Mouse (Mus musculus) embryo, embryonic 9.5 days (tissue): Measurements from ENCODE around the gene AU015836.
"Not testable (repeated sequence)": the region's sequence is repeated elsewhere in the genome, so short reads cannot be mapped to it uniquely, and the experiment has no call there.

ENCODE experiments used
- DNase-seq: peaks from one replicate; pipeline ENCODE4 v3.0.0-alpha.2; 2017; ENCODE audit errors: extremely low spot score

The AU015836 gene

GRCm38 (mm10) chrX:93968444-93968843 is at the start of gene AU015836:
Gene AU015836 (plus strand): TSS chrX:93968659.
- no peak for DNase-seq

DNA sequence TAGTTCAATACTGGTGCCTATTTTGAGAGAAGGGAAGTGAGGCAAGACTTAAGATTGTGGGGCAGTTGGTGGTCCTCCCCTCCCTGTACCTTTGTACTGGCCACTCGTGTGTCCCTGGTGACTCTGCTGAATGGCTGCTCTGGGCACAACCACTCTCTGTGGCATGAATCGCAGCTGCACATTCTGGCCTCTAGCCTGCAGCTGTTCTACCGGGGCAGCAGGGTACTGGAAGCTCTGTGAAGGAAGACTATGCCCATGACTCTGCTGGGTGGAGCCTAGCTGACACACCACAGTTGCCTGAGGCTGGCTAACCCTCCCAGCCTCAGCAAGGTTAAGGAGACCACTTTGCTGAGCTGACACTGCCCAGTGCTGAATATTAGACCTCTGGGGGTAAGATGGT is 49.4 kb upstream of the AU015836 start:
- DNase-seq = no peak

- no peak for DNase-seq
These were observed 40.1 kb upstream of the AU015836 start for GRCm38 (mm10) chrX:93928379-93928778.

DNA sequence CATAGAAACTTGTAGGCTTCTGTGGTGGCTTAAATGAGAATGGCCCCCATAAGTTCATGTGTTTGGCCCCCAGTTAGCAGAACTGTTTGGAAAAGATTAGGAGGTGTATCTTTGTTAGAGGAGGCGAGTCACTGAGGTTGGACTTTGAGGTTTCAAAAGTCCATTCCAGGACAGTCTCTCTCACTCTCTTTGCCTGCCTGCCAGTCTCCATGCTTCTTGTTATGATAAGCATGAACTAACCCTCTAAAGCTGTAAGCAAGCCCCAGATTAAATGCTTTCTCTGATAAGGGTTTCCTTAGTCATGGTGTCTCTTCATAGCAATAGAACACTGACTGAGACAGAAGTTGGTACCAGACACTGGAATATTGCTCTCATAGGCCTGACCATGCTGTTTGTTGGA is 39.7 kb upstream of the AU015836 start:
- no peak for DNase-seq

DNA sequence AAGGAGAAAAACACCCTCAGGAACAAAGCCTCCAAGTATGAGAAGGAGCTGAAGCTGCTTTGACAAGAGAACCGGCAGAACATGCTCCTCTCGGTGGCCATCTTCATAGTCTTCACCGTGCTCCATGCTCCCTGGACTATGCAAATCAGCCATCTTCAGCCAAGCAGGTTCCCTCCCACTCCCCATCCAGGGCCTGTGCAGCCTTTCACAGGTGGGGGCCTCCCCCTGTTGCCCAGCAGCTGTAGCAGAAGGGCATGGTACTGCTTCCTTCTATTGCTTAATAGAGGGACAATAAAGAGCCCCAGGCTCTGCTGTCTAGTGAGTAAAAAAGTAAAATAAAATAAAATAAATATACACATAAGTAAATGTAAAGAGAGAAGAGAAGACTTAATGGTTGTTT is 36.8 kb upstream of the AU015836 start:
- no peak for DNase-seq

DNA sequence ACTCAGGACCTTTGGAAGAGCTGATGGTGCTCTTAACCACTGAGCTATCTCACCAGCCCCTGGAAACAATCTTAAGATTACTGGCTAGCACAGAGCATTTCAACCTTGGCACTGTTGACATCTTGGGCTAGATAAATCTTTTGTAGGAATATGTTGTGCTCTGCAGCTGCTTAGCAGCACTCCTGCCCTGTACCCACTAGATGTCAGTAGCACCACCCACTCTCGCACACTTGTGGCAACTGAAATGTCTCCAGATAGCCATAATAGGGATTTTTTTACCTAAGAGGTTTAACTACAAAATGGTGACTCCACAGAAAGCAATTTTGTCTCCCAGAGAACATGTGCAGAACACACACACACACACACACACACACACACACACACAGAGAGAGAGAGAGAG is 11.7 kb upstream of the AU015836 start:
- DNase-seq = peak; percentile 22

DNA sequence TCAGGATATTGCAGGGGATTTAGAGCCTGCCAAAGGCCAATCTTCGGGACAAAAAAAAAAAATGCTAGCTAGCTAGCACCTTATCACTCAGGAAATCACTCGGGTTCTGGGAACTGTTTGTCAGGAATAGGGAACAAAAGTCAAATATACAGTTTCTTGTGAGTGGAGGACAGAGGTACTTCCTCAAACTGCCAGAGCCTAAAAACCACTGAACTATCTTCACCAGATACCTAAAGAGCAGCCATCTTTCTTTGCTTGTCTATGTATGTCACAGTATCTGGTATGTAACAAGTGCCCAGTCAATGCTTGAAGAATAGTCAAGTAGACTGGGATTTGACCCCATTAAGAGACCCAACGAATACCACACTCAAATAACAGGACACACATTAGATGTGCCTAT is 10.0 kb upstream of the AU015836 start:
- DNase-seq = no peak

- DNase-seq = no peak
These were observed 11.9 kb downstream of the AU015836 start for GRCm38 (mm10) chrX:93980341-93980740.

GRCm38 (mm10) chrX:93982193-93982592 is 13.7 kb downstream of the AU015836 start:
- DNase-seq = no peak

DNA sequence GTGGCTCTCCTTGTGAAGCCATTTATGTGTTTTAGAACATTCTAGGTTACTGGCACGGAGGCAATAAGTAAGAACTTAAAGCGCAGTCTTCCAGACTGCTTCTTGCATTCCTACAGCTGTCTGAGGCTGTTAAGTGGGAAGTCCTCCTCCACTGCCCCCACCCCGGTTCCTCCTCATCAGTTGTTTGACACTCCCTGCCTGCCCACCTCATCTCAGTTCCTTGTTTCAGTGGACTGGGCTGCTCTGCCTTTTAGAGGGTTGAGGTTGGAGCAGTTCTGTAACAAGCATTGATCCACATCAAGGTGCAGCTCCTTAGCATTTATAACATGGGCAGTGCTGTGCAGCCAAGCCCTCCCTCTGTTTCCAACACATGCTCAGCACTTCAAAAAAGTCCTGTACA is 16.6 kb downstream of the AU015836 start:
- DNase-seq = not testable (repeated sequence)

DNA sequence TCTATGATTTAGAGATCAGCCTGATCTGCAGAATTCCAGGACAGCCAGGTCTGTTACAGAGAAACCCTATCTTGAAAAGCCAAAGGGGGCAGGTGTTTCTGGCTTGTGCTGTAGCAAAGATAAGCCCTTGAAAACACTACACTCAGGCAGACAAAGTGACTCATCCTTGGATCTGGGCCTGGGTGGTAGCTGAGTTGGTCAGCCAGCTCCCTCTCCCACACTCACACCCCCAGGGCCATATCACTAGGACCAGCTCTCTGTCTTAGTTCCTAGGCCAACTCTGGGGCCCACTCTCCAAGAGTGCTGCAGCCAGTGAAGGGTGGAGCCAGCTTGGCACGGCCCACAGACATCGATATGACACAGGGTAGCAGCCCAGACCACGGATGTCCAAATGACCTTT is 38.5 kb downstream of the AU015836 start:
- DNase-seq = no peak

- DNase-seq = no peak
These were observed 41.0 kb downstream of the AU015836 start for GRCm38 (mm10) chrX:94009442-94009841.

GRCm38 (mm10) chrX:94011656-94012173 is 43.3 kb downstream of the AU015836 start:
- DNase-seq = no peak

DNA sequence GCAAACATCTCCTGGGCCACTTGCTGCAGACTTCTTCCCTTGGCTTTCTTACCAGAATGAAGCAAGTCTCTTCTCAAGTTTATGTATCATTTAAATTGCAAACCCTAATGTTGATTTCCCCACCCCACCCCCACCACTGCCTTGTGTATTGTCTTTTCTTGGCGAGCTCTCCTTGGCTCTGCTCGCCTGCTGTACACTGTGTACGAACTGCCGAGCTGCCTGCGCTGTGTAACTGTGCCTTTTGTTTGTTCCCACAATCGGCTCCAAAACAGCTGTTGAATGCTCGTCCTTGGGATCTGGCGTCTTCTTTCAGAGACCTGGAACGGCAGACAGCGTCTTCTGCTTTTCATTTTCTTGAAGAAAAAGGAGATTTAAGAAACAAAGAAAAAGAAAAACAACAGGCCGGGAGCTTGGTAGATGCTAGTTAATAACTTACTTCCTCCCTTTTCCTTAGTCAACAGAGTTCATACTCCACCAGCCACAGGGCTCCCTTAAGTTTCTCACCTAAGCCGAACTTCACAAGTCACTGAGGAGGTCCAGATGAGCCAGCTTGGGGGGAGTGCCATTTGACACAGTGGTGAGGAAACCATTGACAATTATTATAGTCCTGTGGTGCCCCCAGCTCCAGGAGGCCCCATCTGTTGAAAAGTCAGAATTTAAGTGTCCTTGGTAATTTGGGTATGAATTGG is 44.2 kb downstream of the AU015836 start:
- peak; percentile 4 for DNase-seq

DNA sequence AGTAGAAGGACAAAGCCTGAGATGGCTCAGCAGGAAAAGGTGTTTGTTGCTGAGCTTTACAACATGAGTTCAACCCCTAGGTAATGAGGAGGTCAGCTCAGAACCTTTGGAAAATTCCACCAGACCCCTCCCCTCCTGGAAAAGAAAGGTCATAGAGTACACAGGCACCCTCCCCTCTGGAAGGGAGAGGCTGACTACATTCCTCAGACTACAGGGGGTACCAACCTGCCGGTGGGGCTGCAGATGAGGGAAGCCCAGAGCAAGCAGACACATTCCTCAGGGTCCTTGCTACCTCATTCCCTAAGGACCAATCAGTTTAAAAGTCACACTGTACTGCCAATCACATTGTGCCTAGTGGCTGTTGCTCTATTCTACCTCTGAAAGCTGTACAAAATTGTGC is 48.4 kb downstream of the AU015836 start:
- no peak for DNase-seq

GRCm38 (mm10) chrX:94022264-94022874 is 53.9 kb downstream of the AU015836 start:
- no peak for DNase-seq
